Mouse (Mus musculus): ENCODE data around the gene Mpi.

- TF ChIP-seq ZNF384 (IDR thresholded peaks at IDR 0.05; ENCODE audit: low read depth, low read length) (no peak), ZC3H11A (IDR thresholded peaks at IDR 0.05; ENCODE audit: borderline replicate concordance, low read depth, low read length) (no peak), CHD2 (IDR thresholded peaks at IDR 0.05; ENCODE audit: low read depth, low read length) (no peak)
These were observed 14.3 kb upstream of the Mpi start for GRCm38 (mm10) chr9:57566846-57567245.

Measured in ES-E14 (cell line).